Mouse (Mus musculus) small intestine, adult 2 months (tissue): ENCODE data around the gene Hmx3.

Source experiments
- CTCF ChIP-seq: fragments of 200-500 bp; IDR thresholded peaks from 2 replicates; pipeline ENCODE4 v1.5.1; 2012; ENCODE audit warnings: low read depth, mild to moderate bottlenecking, control low read depth, inconsistent platforms, low read length, moderate library complexity, mixed read lengths; ENCODE audit not compliant: insufficient replicate concordance, insufficient read length; ENCODE audit errors: extremely low read depth
- POLR2A ChIP-seq: fragments of 200-500 bp; IDR thresholded peaks from 2 replicates; pipeline ENCODE4 v1.6.1; 2012; ENCODE audit warnings: low read depth, mild to moderate bottlenecking, control low read depth, inconsistent platforms, low read length, moderate library complexity

- TF ChIP-seq CTCF (no peak), POLR2A (no peak)
These were observed 39.5 kb downstream of the Hmx3 start for GRCm38 (mm10) chr7:131582178-131582577.
